Mouse (Mus musculus): ENCODE measurements at regions not wholly inside any gene's neighbourhood (a gene's known extent, or its start where the extent isn't known, plus 50 kb on each side); places are given as distances from the start of the nearest gene placed in this dataset.

- in situ Hi-C loops (cut with MboI, MseI), result no loop called here
Observed at GRCm38 (mm10) chr5:91456924-91457323, 54.1 kb upstream of the Btc start.

GRCm38 (mm10) chr5:91464876-91465508 is 52.4 kb upstream of the Parm1 start:
- in situ Hi-C loops (cut with MboI, MseI), result loop anchor here (10.0 kb wide), 1 partner anchor 540 kb away; no protein-coding TSS in a partner anchor

All from regulatory T cell (primary cell).